Mouse (Mus musculus) large intestine, adult 2 months (tissue): ENCODE data around the gene Pnn. TPM values are rescaled to one million over a fixed set of nuclear protein-coding genes. Genes with fewer than 3 reads are reported as not detected.

Experiments
- DNase-seq: peaks from one replicate; pipeline ENCODE4 v3.0.0-alpha.2; 2012; ENCODE audit warnings: low read depth, low spot score
- WGBS: fragments of 180-500 bp; shearing (Covaris S2); methylation state at CpG from one replicate; pipeline ENCODE4 v1.1.7; 2018; 5-methylcytosine and 5-hydroxymethylcytosine counted together
- polyA plus RNA-seq: library from polyadenylated mRNA; depleted of rRNA; stranded (reverse); fragments of >200 nt; gene quantifications from 2 replicates; pipeline ENCODE4 v1.2.3, GENCODE M21; 2012; rRNA removed

Pnn gene
- polyA plus RNA-seq, 1 experiment, result 7.6 TPM

GRCm38 (mm10) chr12:59072286-59072685, 5.6 kb downstream of the Pnn start:
- 91% methylated on average over 11 of the region's 11 CpGs for WGBS

GRCm38 (mm10) chr12:59074052-59074451, 7.4 kb downstream of the Pnn start:
- 78% methylated on average over 3 of the region's 3 CpGs for WGBS

More at GRCm38 (mm10) chr12:59072286-59072685, 5.6 kb downstream of the Pnn start:
- no peak for DNase-seq

GRCm38 (mm10) chr12:59076996-59077395, 10.3 kb downstream of the Pnn start:
- no peak for DNase-seq
- 64% methylated on average over 3 of the region's 3 CpGs for WGBS

More at GRCm38 (mm10) chr12:59074052-59074451, 7.4 kb downstream of the Pnn start:
- DNase-seq, result no peak

DNA sequence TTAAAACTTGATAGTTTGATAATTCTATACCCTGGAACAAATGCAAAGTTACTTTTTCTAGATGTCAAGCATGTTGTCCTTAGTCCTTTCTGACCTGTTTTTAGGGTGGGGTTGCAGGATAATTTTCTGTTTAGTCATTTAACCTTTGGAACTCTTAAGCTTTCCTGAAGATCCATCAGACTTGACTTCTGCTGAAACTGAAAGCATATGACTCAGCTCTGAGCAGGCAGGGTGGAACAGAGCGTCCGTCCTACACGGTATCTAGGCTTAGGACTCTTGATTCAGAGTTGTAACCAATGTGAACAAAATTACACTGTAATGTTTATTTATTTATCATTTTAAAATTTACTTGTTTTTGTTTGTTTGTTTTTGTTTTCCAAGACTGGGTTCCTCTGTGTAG, 11.2 kb downstream of the Pnn start:
- 41% methylated on average over 3 of the region's 3 CpGs for WGBS
- DNase-seq, result no peak

DNA sequence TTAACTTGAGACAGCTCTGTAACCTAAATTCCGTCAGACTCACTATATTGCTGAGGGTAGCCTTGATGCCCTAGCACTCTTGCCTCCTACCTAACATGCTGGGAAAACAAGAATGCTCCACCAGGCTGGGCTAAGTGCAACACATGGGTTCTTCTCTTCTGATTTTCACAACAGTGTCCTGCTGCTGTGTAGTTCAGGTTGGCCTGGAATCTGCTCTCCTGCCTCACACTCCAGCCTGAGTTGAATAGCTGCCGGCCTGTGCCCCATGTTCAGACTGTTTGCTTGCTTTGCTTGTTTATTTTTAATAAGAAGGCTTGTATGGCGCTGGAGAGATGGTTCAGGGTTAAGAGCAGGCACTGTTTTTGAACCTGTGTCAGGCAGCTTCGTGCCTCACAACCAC, 13.8 kb downstream of the Pnn start:
- WGBS, result 87% methylated on average over 4 of the region's 4 CpGs
- no peak for DNase-seq

DNA sequence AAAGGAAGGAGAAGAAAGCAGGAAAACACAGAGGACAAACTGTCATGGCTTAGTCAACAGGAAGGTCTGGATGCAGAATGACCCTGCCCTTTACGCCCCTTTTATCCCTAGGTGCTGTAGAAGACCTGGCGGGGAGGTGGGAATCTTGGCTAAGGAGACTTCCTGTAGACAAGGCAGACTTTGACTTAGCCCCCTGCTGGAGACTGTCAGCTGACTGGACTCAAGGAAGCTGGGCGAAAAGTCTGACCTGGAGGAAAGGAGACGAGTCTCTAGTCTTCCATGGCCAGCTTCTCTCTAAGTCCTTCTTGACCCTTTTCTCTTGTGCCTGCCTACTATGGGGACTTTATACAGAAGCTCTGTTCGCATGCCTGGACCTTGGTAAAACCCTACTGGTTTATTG, 17.8 kb downstream of the Pnn start:
- 64% methylated on average over 5 of the region's 5 CpGs for WGBS
- DNase-seq, result no peak

GRCm38 (mm10) chr12:59086171-59086570, 19.5 kb downstream of the Pnn start:
- WGBS, result 89% methylated on average over 5 of the region's 5 CpGs
- no peak for DNase-seq

DNA sequence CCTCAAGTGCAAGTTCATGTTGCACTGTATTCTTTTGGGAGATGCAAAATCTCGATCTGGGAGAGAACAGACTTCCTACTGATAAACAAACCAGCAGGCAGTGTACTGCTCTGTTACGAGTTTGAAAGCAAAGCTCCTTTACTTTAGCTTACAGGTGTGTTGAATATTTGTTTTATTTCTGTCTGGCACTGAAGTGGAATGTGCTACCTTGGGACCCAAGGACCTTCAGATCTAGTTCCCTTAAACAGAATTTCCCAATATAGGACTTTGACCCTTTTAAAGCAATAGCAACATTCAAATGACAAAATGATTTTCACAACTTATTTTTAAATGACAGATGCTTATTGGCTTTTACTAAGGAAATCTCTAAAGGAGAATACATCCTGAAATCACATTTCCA, 26.9 kb downstream of the Pnn start:
- WGBS, result 16% methylated on average over 2 of the region's 2 CpGs

GRCm38 (mm10) chr12:59095104-59096025, 28.7 kb downstream of the Pnn start, which contains the start of gene Mia2:
Mia2 (plus strand) TSS chr12:59095799.
- peak; percentile 32 for DNase-seq
- WGBS, result 37% methylated on average over 19 of the region's 19 CpGs

More for the DNA sequence above, 26.9 kb downstream of the Pnn start:
- DNase-seq, result no peak

- no peak for DNase-seq
- 87% methylated on average over 5 of the region's 5 CpGs for WGBS
Measured at GRCm38 (mm10) chr12:59104771-59105170, 38.1 kb downstream of the Pnn start.

DNA sequence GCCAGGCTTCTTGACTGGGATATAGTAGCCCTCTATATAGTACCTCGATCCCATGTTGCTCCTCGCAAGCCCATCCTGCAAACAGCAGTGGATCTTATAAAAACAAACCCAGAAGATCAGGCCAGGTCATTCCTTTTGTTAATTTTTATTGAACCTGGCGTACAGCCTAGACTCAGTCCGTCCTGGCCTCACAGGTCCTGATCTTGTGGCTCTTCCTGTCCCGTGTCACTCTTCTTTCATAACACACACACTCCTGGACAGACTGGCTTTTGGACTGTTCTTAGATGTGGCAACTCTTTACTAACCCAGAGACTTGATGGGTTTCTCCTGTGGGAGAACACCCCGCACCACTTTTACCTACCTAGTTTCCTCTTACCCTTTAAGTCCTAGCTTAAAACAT, 39.2 kb downstream of the Pnn start:
- peak; percentile 25 for DNase-seq
- WGBS, result 21% methylated on average over 6 of the region's 6 CpGs

GRCm38 (mm10) chr12:59106491-59106890, 39.8 kb downstream of the Pnn start:
- peak; percentile 8 for DNase-seq
- 42% methylated on average over 5 of the region's 5 CpGs for WGBS

DNA sequence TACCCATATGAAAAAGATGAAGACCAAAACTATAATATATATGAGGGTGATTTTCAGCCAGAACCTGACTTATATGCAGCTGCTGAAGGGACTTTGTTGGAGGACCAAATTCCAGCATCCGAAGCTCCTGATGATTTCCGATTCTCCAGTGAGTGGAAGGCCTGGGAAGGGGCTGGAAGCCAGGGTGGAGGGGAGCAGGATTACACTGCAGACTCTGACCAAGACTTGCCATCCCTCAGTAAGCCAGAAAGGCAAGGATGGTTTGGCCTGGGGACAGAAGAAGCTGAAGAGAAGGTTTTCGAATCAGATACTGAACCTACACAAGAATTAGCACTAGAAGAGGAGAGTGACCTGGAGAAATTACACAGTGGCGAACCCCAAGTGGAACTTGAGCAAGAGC, 41.2 kb downstream of the Pnn start:
- WGBS, result 91% methylated on average over 4 of the region's 4 CpGs
- DNase-seq, result no peak

DNA sequence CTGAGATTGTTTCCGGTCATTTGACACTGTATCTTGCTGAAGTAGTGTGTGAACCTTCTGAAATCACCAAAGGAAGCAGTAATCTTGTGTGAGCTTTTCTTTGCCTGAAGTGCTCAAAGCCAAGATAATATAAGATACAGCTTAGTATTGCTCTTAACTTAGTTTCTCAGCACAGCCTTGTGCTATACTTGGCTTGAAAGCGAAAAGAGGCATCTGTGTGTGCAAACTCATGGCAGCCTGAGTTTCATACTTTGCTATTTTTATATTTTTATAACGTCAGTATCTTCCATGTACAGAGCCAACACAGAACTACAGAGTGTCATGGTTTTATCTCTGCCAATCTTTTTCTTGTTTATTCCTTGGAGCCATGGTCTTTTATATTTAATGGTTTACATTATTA, 50.5 kb downstream of the Pnn start:
- no peak for DNase-seq
- WGBS, result 75% methylated on average over 3 of the region's 3 CpGs

Other genes with a start within 250 kb of the Pnn start
- gene Sec23a, start 54.9 kb upstream of the Pnn start, polyA plus RNA-seq, result 27.1 and 59.6 TPM in 2 replicates
- 2.3 and 3.1 TPM in 2 replicates for gene Gemin2, start 53.5 kb upstream of the Pnn start, polyA plus RNA-seq
- gene Trappc6b, start 5.4 kb upstream of the Pnn start, polyA plus RNA-seq, result 28.4 and 32.5 TPM in 2 replicates
- 39.1 and 51.3 TPM in 2 replicates for gene Mia2, start 28.9 kb downstream of the Pnn start, polyA plus RNA-seq
- 9.9 and 13.9 TPM in 2 replicates for gene Fbxo33, start 152.8 kb downstream of the Pnn start, polyA plus RNA-seq